Mouse (Mus musculus) subcutaneous adipose tissue, adult 2 months (tissue): ENCODE measurements around the gene Ppp1r9a. TPM values are rescaled to one million over a fixed set of nuclear protein-coding genes. Genes with fewer than 3 reads are reported as not detected.

Experiments used
- polyA plus RNA-seq: library from polyadenylated mRNA; depleted of rRNA; stranded (reverse); fragments of >200 nt; gene quantifications from 2 replicates; pipeline ENCODE4 v1.2.3, GENCODE M21; 2012; ENCODE audit warnings: low replicate concordance; rRNA removed

The Ppp1r9a gene
- 6.7 and 7.8 TPM in 2 replicates for polyA plus RNA-seq

DNA sequence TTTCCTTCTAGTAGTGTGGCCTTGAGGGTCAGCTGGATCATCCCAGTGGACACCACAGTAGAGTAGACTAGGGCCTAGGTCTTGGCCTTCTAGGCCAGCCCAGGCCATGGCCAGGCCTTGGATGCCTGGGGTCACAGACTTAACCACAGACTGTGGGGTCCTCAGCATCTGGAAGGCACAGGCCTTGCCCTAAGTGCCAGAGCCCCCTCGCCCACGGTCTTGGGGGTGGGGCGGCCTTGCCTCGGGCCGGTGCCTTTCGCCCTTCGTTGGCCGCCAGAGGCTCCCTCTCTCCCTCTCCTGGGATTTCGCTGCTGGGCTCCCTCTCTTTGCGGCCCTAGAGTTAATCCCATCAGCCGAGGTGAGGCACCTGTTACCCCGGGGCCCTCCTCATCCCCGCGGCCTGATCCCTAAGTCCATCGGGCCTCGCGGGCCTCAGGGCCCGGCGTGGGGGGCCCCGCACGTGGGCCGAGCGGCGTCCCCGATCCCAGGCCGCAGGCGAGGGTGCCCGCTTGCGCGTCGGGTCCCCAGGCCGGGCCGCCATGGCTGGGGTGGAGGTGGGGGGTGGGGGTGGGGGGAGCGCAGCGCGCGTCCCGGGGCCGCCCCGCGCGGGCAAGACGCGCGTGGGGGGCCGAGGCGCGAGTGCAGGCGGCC is at the start of gene Ppp1r9a:
Gene Ppp1r9a, plus strand, starts transcription at position 244 of the 651 bp plus-strand sequence.

DNA sequence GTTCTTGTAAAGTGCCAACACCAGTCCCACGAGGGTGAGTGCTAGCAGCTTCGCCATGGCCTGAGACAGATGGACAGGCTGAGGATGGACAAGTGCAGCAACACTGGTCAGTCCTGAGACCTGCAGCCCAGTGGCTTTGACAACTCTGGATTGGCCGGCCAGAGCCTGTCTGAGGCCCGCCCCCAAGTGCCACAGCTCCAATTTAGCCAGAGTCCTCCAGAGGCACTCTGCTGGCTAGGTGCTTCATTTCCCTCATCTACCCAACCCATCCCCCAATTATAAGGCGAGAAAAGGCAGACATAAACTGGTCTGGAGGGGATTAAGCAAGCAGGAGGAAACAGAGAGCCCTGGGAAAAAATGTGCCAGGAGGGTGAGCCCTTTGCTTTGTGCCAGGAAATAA is 291.0 kb downstream of the Ppp1r9a start, which contains the start of gene Pon1:
Gene Pon1, minus strand, starts transcription at position 254 of the 400 bp plus-strand sequence.

Other genes with a start within 250 kb of the Ppp1r9a start
- 45.5 and 64.9 TPM in 2 replicates for gene Sgce, start 155.7 kb upstream of the Ppp1r9a start, polyA plus RNA-seq
- 4.2 and 8.5 TPM in 2 replicates for gene Peg10, start 155.6 kb upstream of the Ppp1r9a start, polyA plus RNA-seq